Mouse (Mus musculus) liver, adult 2 months (tissue): ENCODE measurements around the gene Gmpr.

ENCODE experiments used
- CTCF ChIP-seq: fragments of 200-500 bp; IDR thresholded peaks from 2 replicates; pipeline ENCODE4 v1.5.1; 2011; ENCODE audit warnings: low read depth, low read length, control low read depth
- POLR2A ChIP-seq: fragments of 200-500 bp; IDR thresholded peaks from 2 replicates; pipeline ENCODE4 v1.6.1; 2011; ENCODE audit warnings: low read length, control low read depth; ENCODE audit not compliant: insufficient read depth; ENCODE audit errors: extremely low read depth

GRCm38 (mm10) chr13:45468751-45469150 lies 38.5 kb upstream of the Gmpr start:
- TF ChIP-seq CTCF = no peak
- no peak for TF ChIP-seq POLR2A
